Mouse (Mus musculus) left cerebral cortex, postnatal 10 days (tissue): ENCODE data around the gene Gm42791. TPM values are rescaled to one million over a fixed set of nuclear protein-coding genes. Genes with fewer than 3 reads are reported as not detected.
A peak's percentile ranks its signal among the peaks of the same experiment; 100 is the strongest.

Experiments
- DNase-seq, 2 experiments: peaks; one replicate each; pipeline ENCODE4 v3.0.0; 2021 to 2022; ENCODE audit warnings: low spot score in 2 of 2, mixed read lengths in 1 of 2; ENCODE audit errors: extremely low spot score in 1 of 2
- intact Hi-C: fragments of 180-260 bp; cut with DNase I; formaldehyde crosslinking; loops from one replicate; pipeline ENCODE4 v1.15.1; 2025
- total RNA-seq, 2 experiments: library from RNA; stranded (reverse); gene quantifications; 2 replicates each; pipeline ENCODE4 v1.2.3; 2021

The Gm42791 gene
- total RNA-seq, 2 experiments from 2014 or later: 6.0 to 18.1 TPM

- intact Hi-C loops: no loop called here
- no peak for DNase-seq
Measured at GRCm38 (mm10) chr5:148908191-148909056, 86.5 kb downstream of the Gm42791 start.

- intact Hi-C loops: no loop called here
- no peak for DNase-seq
Measured at GRCm38 (mm10) chr5:148906305-148906704, 88.6 kb downstream of the Gm42791 start.

- DNase-seq: no peak
- intact Hi-C loops: no loop called here
Measured at GRCm38 (mm10) chr5:148904846-148905245, 90.1 kb downstream of the Gm42791 start.

GRCm38 (mm10) chr5:148899361-148899760, 95.6 kb downstream of the Gm42791 start:
- intact Hi-C loops: no loop called here
- DNase-seq: no peak

- intact Hi-C loops: no loop called here
- peak in 1 of 2 experiments; percentile 40 for DNase-seq
Measured at GRCm38 (mm10) chr5:148897941-148898417, 97.0 kb downstream of the Gm42791 start.

- peak in 1 of 2 experiments; percentile 28 for DNase-seq
- intact Hi-C loops: no loop called here
Measured at GRCm38 (mm10) chr5:148897069-148897702, 97.8 kb downstream of the Gm42791 start.

GRCm38 (mm10) chr5:148896515-148896914, 98.4 kb downstream of the Gm42791 start:
- intact Hi-C loops: no loop called here
- no peak for DNase-seq

GRCm38 (mm10) chr5:148895833-148896232, 99.1 kb downstream of the Gm42791 start:
- intact Hi-C loops: no loop called here
- DNase-seq: no peak

- DNase-seq: no peak
- intact Hi-C loops: no loop called here
Measured at GRCm38 (mm10) chr5:148895034-148895433, 99.9 kb downstream of the Gm42791 start.

GRCm38 (mm10) chr5:148890237-148890636, 104.7 kb downstream of the Gm42791 start:
- no peak for DNase-seq
- intact Hi-C loops: no loop called here

GRCm38 (mm10) chr5:148888032-148888431, 106.9 kb downstream of the Gm42791 start:
- intact Hi-C loops: no loop called here
- no peak for DNase-seq

GRCm38 (mm10) chr5:148885821-148886609, 108.9 kb downstream of the Gm42791 start:
- peak in 1 of 2 experiments; percentile 39 for DNase-seq
- intact Hi-C loops: no loop called here

GRCm38 (mm10) chr5:148883671-148884070, 111.3 kb downstream of the Gm42791 start:
- no peak for DNase-seq
- intact Hi-C loops: no loop called here

GRCm38 (mm10) chr5:148879218-148879617, 115.7 kb downstream of the Gm42791 start:
- no peak for DNase-seq
- intact Hi-C loops: no loop called here

- no peak for DNase-seq
- intact Hi-C loops: no loop called here
Measured at GRCm38 (mm10) chr5:148873116-148873515, 121.8 kb downstream of the Gm42791 start.

GRCm38 (mm10) chr5:148869583-148869982, 125.4 kb downstream of the Gm42791 start:
- intact Hi-C loops: no loop called here

GRCm38 (mm10) chr5:148867766-148868165, 127.2 kb downstream of the Gm42791 start:
- intact Hi-C loops: no loop called here
- DNase-seq: no peak

More at GRCm38 (mm10) chr5:148869583-148869982, 125.4 kb downstream of the Gm42791 start:
- no peak for DNase-seq

GRCm38 (mm10) chr5:148867171-148867570, 127.8 kb downstream of the Gm42791 start:
- intact Hi-C loops: no loop called here
- DNase-seq: no peak

- intact Hi-C loops: no loop called here
- peak in 1 of 2 experiments; percentile 36 for DNase-seq
Measured at GRCm38 (mm10) chr5:148866571-148866970, 128.4 kb downstream of the Gm42791 start.
